Mouse (Mus musculus) lung, embryonic 14.5 days (tissue): ENCODE results near the gene Elmod3. TPM values are rescaled to one million over a fixed set of nuclear protein-coding genes. Genes with fewer than 3 reads are reported as not detected.

Experiments used
- ATAC-seq: fragments of 200-750 bp; cut with Nextera tagmentation; 2 replicates; pipeline ENCODE4 v1.8.0; 2017; ENCODE audit warnings: mild to moderate bottlenecking, moderate TSS enrichment, moderate library complexity; ENCODE audit not compliant: insufficient read depth
- DNase-seq: peaks from one replicate; pipeline ENCODE4 v3.0.0-alpha.2; 2015
- H3K27ac ChIP-seq: fragments of 300-500 bp; sonication (generic); 2 replicates; pipeline ENCODE4 v1.5.1; 2014; ENCODE audit warnings: low read depth, mild to moderate bottlenecking, moderate library complexity
- H3K27me3 ChIP-seq: fragments of 300-500 bp; sonication (generic); 2 replicates; pipeline ENCODE4 v1.6.1; 2014; ENCODE audit warnings: low read length, control low read depth; ENCODE audit not compliant: insufficient read depth
- H3K36me3 ChIP-seq: fragments of 300-500 bp; sonication (generic); 2 replicates; pipeline ENCODE4 v1.6.1; 2014; ENCODE audit warnings: control low read depth; ENCODE audit not compliant: insufficient read depth
- H3K4me1 ChIP-seq: fragments of 300-500 bp; sonication (generic); 2 replicates; pipeline ENCODE4 v1.6.1; 2014; ENCODE audit warnings: antibody characterized with exemption, control low read depth; ENCODE audit not compliant: insufficient read depth
- H3K4me2 ChIP-seq: fragments of 300-500 bp; sonication (generic); 2 replicates; pipeline ENCODE4 v1.6.1; 2014; ENCODE audit warnings: mild to moderate bottlenecking
- H3K4me3 ChIP-seq: fragments of 300-500 bp; sonication (generic); 2 replicates; pipeline ENCODE4 v1.5.1; 2014; ENCODE audit warnings: low read depth, low read length
- H3K9ac ChIP-seq: fragments of 300-500 bp; sonication (generic); 2 replicates; pipeline ENCODE4 v1.6.1; 2014
- H3K9me3 ChIP-seq: fragments of 300-500 bp; sonication (generic); 2 replicates; pipeline ENCODE4 v1.6.1; 2016; ENCODE audit warnings: low read depth, low read length, control low read depth
- CTCF ChIP-seq: IDR thresholded peaks from 2 replicates; pipeline ENCODE4 v1.5.1; 2016; ENCODE audit warnings: antibody characterized with exemption, low read depth
- WGBS: fragments of 180-500 bp; shearing (Covaris S2); extraction: QIAGEN DNeasy Blood & Tissue Kit; methylation state at CpG from one replicate; pipeline ENCODE4 v1.1.7; 2014; 5-methylcytosine and 5-hydroxymethylcytosine counted together
- polyA plus RNA-seq: library from polyadenylated mRNA; unstranded; fragments of >200 nt; fragmentation: Nextera tagmentation; extraction: Ambion mirVana; gene quantifications from 2 replicates; pipeline ENCODE4 v1.2.1, GENCODE M21; 2014

Gene Elmod3
- polyA plus RNA-seq, 1 experiment from 2014 or later = 16.2 TPM

GRCm38 (mm10) chr6:72623661-72624402 lies 25.6 kb upstream of the Elmod3 start:
- Histone ChIP-seq H3K4me1 (no peaks in the 10 kb centered on the region), H3K4me2 (no peak overlapping the region), H3K4me3 (no peak overlapping the region), H3K9ac (no peak overlapping the region), H3K27ac (no peak overlapping the region), H3K27me3 (no peaks in the 10 kb centered on the region), H3K9me3 (no peaks in the 10 kb centered on the region), H3K36me3 (peaks cover 25% of the 10 kb centered on the region)
- TF ChIP-seq CTCF = no peak
- ATAC-seq = no peak
- DNase-seq = no peak
- 87% methylated on average over 8 of the region's 8 CpGs for WGBS

GRCm38 (mm10) chr6:72622917-72623316 lies 24.7 kb upstream of the Elmod3 start:
- 38% methylated on average over 3 of the region's 3 CpGs for WGBS
- Histone ChIP-seq H3K27ac (no peak overlapping the region), H3K4me2 (no peak overlapping the region), H3K4me1 (no peaks in the 10 kb centered on the region), H3K9ac (no peak overlapping the region), H3K27me3 (no peaks in the 10 kb centered on the region), H3K36me3 (peaks cover 21% of the 10 kb centered on the region), H3K9me3 (no peaks in the 10 kb centered on the region), H3K4me3 (no peak overlapping the region)
- no peak for TF ChIP-seq CTCF
- DNase-seq = no peak
- no peak for ATAC-seq

GRCm38 (mm10) chr6:72620920-72621319 lies 22.7 kb upstream of the Elmod3 start:
- Histone ChIP-seq H3K9me3 (no peaks in the 10 kb centered on the region), H3K9ac (no peak overlapping the region), H3K27me3 (no peaks in the 10 kb centered on the region), H3K4me1 (peaks cover 6% of the 10 kb centered on the region; the same call in 1 of the 2 replicates), H3K4me2 (no peak overlapping the region), H3K27ac (no peak overlapping the region), H3K36me3 (0 out of 2 replicates have a peak, but pooled peaks cover 3% of the 10 kb centered on the region), H3K4me3 (no peak overlapping the region)
- TF ChIP-seq CTCF = no peak
- WGBS = 63% methylated on average over 5 of the region's 5 CpGs
- ATAC-seq (no peak), DNase-seq (no peak)

DNA sequence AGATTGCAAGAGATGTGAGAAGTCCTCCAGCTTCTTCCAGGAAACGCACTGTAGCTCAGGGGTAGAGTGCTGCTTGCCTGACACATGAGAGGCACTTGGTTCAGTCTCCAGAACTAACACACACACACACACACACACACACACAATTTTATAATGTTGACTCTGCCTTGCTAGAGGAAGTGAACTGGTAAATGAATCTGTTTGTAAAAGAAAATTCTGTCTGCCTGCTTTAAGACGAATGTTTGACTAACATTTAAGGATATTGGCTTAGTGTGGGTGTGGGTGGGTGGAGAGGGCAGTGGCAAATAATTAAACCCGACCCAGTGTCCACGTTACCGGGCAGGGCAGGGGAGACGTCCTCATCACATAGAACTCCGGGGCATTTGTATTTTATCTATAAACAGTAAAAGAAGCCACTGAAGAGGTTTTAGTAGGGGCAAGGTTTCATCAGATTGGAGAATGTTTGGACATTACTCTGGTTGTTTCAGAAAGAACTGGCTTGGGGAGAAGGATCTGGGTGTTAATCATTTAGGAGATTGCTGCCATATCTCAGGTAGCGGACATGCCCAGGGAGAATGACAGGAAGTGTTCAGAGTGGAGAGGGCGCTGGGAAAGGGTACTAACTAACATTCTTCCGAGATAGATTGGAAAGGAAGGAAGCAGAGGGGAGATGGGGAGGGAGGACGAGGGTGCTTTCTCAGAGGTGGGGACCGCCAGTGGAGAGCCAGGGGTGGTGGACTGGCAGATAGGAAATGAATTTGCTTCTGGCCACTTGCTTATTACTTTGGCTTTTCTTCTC lies 21.7 kb upstream of the Elmod3 start:
- H3K36me3 ChIP-seq = 0 out of 2 replicates have a peak, but pooled peaks cover 3% of the 10 kb centered on the region
- WGBS = 34% methylated on average over 12 of the region's 12 CpGs

GRCm38 (mm10) chr6:72616643-72617288 lies 18.6 kb upstream of the Elmod3 start, which contains the start of gene Tgoln1:
TSS of gene Tgoln1 (minus strand) at chr6:72617000.
- ATAC-seq = peak; percentile 96
- under 1% methylated on average over 41 of the region's 41 CpGs for WGBS
- H3K4me3 ChIP-seq = peak within 1 kb of the TSS; percentile 81
- TF ChIP-seq CTCF = no peak
- H3K4me2 ChIP-seq = peak within 1 kb of the TSS; percentile 81
- peak within 1 kb of the TSS; percentile 89 for H3K27ac ChIP-seq
- no peaks in the 10 kb centered on the region for H3K9me3 ChIP-seq
- H3K36me3 ChIP-seq = peaks cover 14% of the 10 kb centered on the region
- peak within 1 kb of the TSS; percentile 79 for H3K9ac ChIP-seq
- H3K4me1 ChIP-seq = peaks cover 20% of the 10 kb centered on the region
- no peaks in the 10 kb centered on the region for H3K27me3 ChIP-seq
- peak; percentile 98 for DNase-seq

More for the DNA sequence above, 21.7 kb upstream of the Elmod3 start:
- no peak overlapping the region for H3K4me3 ChIP-seq
- no peak overlapping the region for H3K9ac ChIP-seq
- peak; percentile 50 for DNase-seq
- no peaks in the 10 kb centered on the region for H3K27me3 ChIP-seq
- TF ChIP-seq CTCF = no peak
- H3K4me2 ChIP-seq = peak overlapping the region; percentile 21
- H3K4me1 ChIP-seq = peaks cover 14% of the 10 kb centered on the region
- no peak; the same call in 1 of the 2 replicates for ATAC-seq
- H3K27ac ChIP-seq = peak overlapping the region; percentile 71
- H3K9me3 ChIP-seq = no peaks in the 10 kb centered on the region

DNA sequence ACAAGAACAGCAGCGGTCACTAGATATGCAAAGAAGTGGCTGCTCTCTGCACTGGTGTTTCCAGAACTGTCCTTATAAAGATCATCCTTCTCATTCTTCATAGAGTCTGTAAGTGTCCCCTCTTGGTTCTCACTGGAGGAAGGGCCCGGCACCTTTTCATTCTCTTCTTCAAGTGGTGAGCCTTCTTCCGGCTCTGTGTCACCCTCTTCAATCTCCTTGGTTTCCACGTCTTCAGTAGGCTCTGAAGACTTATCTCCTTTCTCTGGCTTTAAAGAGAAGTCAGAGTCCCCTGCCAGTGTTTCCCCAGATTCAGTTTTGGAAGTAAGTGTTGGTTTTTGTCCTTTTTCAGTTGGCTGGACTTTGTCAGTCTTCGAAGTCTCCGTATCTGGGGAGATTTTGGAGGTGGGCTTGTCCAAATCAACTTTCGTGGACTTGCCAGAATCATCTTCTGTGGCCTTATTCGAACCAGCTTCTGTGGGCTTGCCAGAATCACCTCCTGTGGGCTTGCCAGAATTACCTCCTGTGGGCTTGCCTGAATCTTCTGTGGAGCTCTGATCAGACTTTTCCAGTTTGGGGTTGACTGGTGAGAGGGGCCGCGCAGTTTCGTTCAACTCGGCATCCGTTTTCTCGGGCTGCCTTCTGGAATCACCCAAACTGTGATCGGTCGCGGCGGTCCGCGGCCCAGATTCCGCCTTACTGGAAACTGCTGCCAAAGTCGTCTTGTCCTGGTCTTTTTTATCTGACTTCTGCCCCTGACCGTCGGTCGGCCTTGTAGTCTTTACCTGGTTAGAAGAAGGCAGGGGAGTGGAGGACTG lies 17.6 kb upstream of the Elmod3 start:
- no peaks in the 10 kb centered on the region for H3K9me3 ChIP-seq
- H3K27ac ChIP-seq = peak overlapping the region; percentile 24; the same call in 1 of the 2 replicates
- ATAC-seq (no peak), DNase-seq (peak; percentile 6)
- H3K4me2 ChIP-seq = peak overlapping the region; percentile 81
- peak overlapping the region; percentile 81 for H3K4me3 ChIP-seq
- H3K27me3 ChIP-seq = no peaks in the 10 kb centered on the region
- peaks cover 23% of the 10 kb centered on the region for H3K36me3 ChIP-seq
- WGBS = 19% methylated on average over 25 of the region's 25 CpGs
- H3K4me1 ChIP-seq = peaks cover 20% of the 10 kb centered on the region
- no peak for TF ChIP-seq CTCF
- peak overlapping the region; percentile 79 for H3K9ac ChIP-seq
